Mouse (Mus musculus) adrenal gland, adult 18-20 months (tissue): ENCODE data around the gene Brd3. TPM values are rescaled to one million over a fixed set of nuclear protein-coding genes. Genes with fewer than 3 reads are reported as not detected.
A peak's percentile ranks its signal among the peaks of the same experiment; 100 is the strongest.
"Not testable (repeated sequence)": the region's sequence is repeated elsewhere in the genome, so short reads cannot be mapped to it uniquely, and the experiment has no call there.

Experiments
- DNase-seq, 2 experiments: peaks; one replicate each; pipeline ENCODE4 v3.0.0; 2021 to 2022; ENCODE audit warnings: low spot score in 2 of 2
- total RNA-seq, 2 experiments: library from RNA; stranded (reverse); gene quantifications; 1 replicate in 1 of 2; 2 replicates in 1 of 2; pipeline ENCODE4 v1.2.3; 2021

Gene Brd3
- total RNA-seq, 2 experiments from 2014 or later: 42.0 to 73.4 TPM

- DNase-seq: no peak
Observed at GRCm38 (mm10) chr2:27513861-27514260, 6.4 kb upstream of the Brd3 start.

- no peak for DNase-seq
Observed at GRCm38 (mm10) chr2:27512909-27513308, 5.4 kb upstream of the Brd3 start.

GRCm38 (mm10) chr2:27510706-27511105 lies 3.2 kb upstream of the Brd3 start:
- DNase-seq: no peak

GRCm38 (mm10) chr2:27506658-27507057 lies 804 bp downstream of the Brd3 start:
- DNase-seq: not testable (repeated sequence)

GRCm38 (mm10) chr2:27505539-27505938 lies 1.9 kb downstream of the Brd3 start:
- no peak for DNase-seq

- no peak for DNase-seq
Observed at GRCm38 (mm10) chr2:27504113-27504885, 3.2 kb downstream of the Brd3 start.

- DNase-seq: no peak
Observed at GRCm38 (mm10) chr2:27496391-27497028, 11.0 kb downstream of the Brd3 start.

GRCm38 (mm10) chr2:27493971-27494370 lies 13.5 kb downstream of the Brd3 start:
- DNase-seq: no peak

GRCm38 (mm10) chr2:27490939-27491338 lies 16.5 kb downstream of the Brd3 start:
- no peak for DNase-seq

GRCm38 (mm10) chr2:27488362-27488761 lies 19.1 kb downstream of the Brd3 start:
- no peak for DNase-seq

- no peak for DNase-seq
Observed at GRCm38 (mm10) chr2:27487336-27488049, 20.0 kb downstream of the Brd3 start.

- DNase-seq: no peak
Observed at GRCm38 (mm10) chr2:27486725-27487124, 20.7 kb downstream of the Brd3 start.

GRCm38 (mm10) chr2:27482265-27482861 lies 25.1 kb downstream of the Brd3 start:
- no peak for DNase-seq

- no peak for DNase-seq
Observed at GRCm38 (mm10) chr2:27480367-27480766, 27.1 kb downstream of the Brd3 start.

GRCm38 (mm10) chr2:27479821-27480220 lies 27.6 kb downstream of the Brd3 start:
- DNase-seq: no peak

- DNase-seq: no peak
Observed at GRCm38 (mm10) chr2:27476303-27477192, 30.9 kb downstream of the Brd3 start.

GRCm38 (mm10) chr2:27475495-27476302 lies 31.8 kb downstream of the Brd3 start:
- peak; percentile 83 to 91 for DNase-seq

- DNase-seq: peak in 1 of 2 experiments; percentile 45
Observed at GRCm38 (mm10) chr2:27474621-27475484, 32.6 kb downstream of the Brd3 start.

GRCm38 (mm10) chr2:27473911-27474310 lies 33.6 kb downstream of the Brd3 start:
- DNase-seq: peak in 1 of 2 experiments; percentile 21
